In the genomic region with DNA sequence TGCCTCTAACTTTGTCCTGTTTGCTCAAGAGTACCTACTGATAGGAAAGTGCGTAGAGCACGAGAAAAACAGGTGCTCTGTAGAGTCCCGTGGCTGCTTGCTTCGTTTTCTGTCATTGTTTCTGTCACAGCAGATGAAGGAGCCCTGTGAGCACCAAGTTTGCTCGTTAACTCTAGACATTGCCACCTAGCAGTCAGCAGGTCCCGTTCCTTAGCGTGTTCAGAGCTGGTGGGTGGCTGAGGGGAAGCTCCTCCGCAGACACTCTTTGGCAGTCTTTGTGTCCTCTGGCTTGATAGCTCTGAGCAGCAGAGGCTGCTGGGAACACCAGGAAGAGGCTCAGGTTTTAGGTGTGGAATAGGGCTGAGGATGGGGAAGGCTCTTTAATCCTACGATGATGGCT, we compare ENCODE assay signal across 11 mouse cellular contexts.
"Had no signal": no experiment of that assay in that cellular context is flagged by ENCODE, and none has a peak within 500 bp of the region (broad histone marks: within the 10 kb centered on the region; RNA-seq: fewer than 3 reads in every experiment).

No protein-coding gene starts in this region.

- H3K4me3 ChIP-seq: limb, embryonic 10.5 days; liver, embryonic 15.5 days; midbrain, embryonic 13.5 days; myocyte; neural tube, embryonic 12.5 days had no signal

- H3K27ac ChIP-seq: kidney, postnatal 0 days; limb, embryonic 10.5 days; liver, embryonic 15.5 days; midbrain, embryonic 13.5 days; neural tube, embryonic 12.5 days had no signal

- H3K4me1 ChIP-seq: limb, embryonic 10.5 days; liver, embryonic 15.5 days; midbrain, embryonic 13.5 days; neural tube, embryonic 12.5 days had no signal

- H3K27me3 ChIP-seq: liver, embryonic 15.5 days; midbrain, embryonic 13.5 days; neural tube, embryonic 12.5 days had no signal

- H3K36me3 ChIP-seq: limb, embryonic 10.5 days; liver, embryonic 15.5 days; midbrain, embryonic 13.5 days; neural tube, embryonic 12.5 days had no signal

- DNase-seq: kidney, adult 9 months; lung, adult 2 months; lung, postnatal 36 days; right cerebral cortex, postnatal 4 days; spleen, adult 18-20 months had no signal
